Mouse (Mus musculus): Measurements from ENCODE around the gene Lrmda.

- TF ChIP-seq CTCF (IDR thresholded peaks at IDR 0.05; ENCODE audit: low read depth, low read length) (no peak), POLR2A (IDR thresholded peaks at IDR 0.05; ENCODE audit: extremely low read depth, insufficient read depth, low read length) (no peak)
These were observed 675.9 kb downstream of the Lrmda start for GRCm38 (mm10) chr14:22695448-22695847.

All from liver, adult 2 months (tissue).